Mouse (Mus musculus) embryonic facial prominence, embryonic 15.5 days (tissue): ENCODE measurements around the gene Bche. TPM values are rescaled to one million over a fixed set of nuclear protein-coding genes. Genes with fewer than 3 reads are reported as not detected.

Experiments
- ATAC-seq: fragments of 200-750 bp; cut with Nextera tagmentation; 2 replicates; pipeline ENCODE4 v1.8.0; 2017; ENCODE audit warnings: low read depth, moderate TSS enrichment; ENCODE audit not compliant: insufficient number of reproducible peaks, low FRiP score, low TSS enrichment
- H3K27ac ChIP-seq: fragments of 300-500 bp; sonication (generic); replicated peaks from 2 replicates; pipeline ENCODE4 v1.5.1; 2015; ENCODE audit warnings: mild to moderate bottlenecking, inconsistent platforms
- H3K27me3 ChIP-seq: fragments of 300-500 bp; sonication (generic); 2 replicates; pipeline ENCODE4 v1.6.1; 2015; ENCODE audit warnings: inconsistent platforms
- H3K36me3 ChIP-seq: fragments of 300-500 bp; sonication (generic); 2 replicates; pipeline ENCODE4 v1.6.1; 2015; ENCODE audit warnings: mild to moderate bottlenecking, inconsistent platforms
- H3K4me1 ChIP-seq: fragments of 300-500 bp; sonication (generic); 2 replicates; pipeline ENCODE4 v1.6.1; 2015; ENCODE audit warnings: inconsistent platforms
- H3K4me2 ChIP-seq: fragments of 300-500 bp; sonication (generic); replicated peaks from 2 replicates; pipeline ENCODE4 v1.6.1; 2015; ENCODE audit warnings: mild to moderate bottlenecking, inconsistent platforms
- H3K4me3 ChIP-seq: fragments of 300-500 bp; sonication (generic); replicated peaks from 2 replicates; pipeline ENCODE4 v1.5.1; 2015; ENCODE audit warnings: mild to moderate bottlenecking, inconsistent platforms
- H3K9ac ChIP-seq: fragments of 300-500 bp; sonication (generic); 2 replicates; pipeline ENCODE4 v1.6.1; 2015; ENCODE audit warnings: inconsistent platforms
- H3K9me3 ChIP-seq: fragments of 300-500 bp; sonication (generic); replicated peaks from 2 replicates; pipeline ENCODE4 v1.6.1; 2016; ENCODE audit warnings: inconsistent platforms
- WGBS: fragments of 180-500 bp; shearing (Covaris S2); methylation state at CpG from one replicate; pipeline ENCODE4 v1.1.7; 2015; 5-methylcytosine and 5-hydroxymethylcytosine counted together
- polyA plus RNA-seq: library from polyadenylated mRNA; unstranded; fragments of >200 nt; fragmentation: Nextera tagmentation; extraction: Ambion mirVana; gene quantifications from 2 replicates; pipeline ENCODE4 v1.2.1, GENCODE M21; 2015

Bche gene
- polyA plus RNA-seq, 1 experiment from 2014 or later: 3.0 TPM

GRCm38 (mm10) chr3:73673333-73673732 is 34.9 kb downstream of the Bche start:
- no peak for ATAC-seq

GRCm38 (mm10) chr3:73668172-73668571 is 40.0 kb downstream of the Bche start:
- no peak overlapping the region for H3K4me3 ChIP-seq
- H3K27me3 ChIP-seq: no peaks in the 10 kb centered on the region
- no peak overlapping the region for H3K9ac ChIP-seq
- 70% methylated on average over 5 of the region's 5 CpGs for WGBS
- ATAC-seq: no peak
- H3K36me3 ChIP-seq: no peaks in the 10 kb centered on the region
- no peaks in the 10 kb centered on the region for H3K9me3 ChIP-seq
- no peaks in the 10 kb centered on the region for H3K4me1 ChIP-seq
- no peak overlapping the region for H3K27ac ChIP-seq
- H3K4me2 ChIP-seq: no peak overlapping the region

More at GRCm38 (mm10) chr3:73673333-73673732, 34.9 kb downstream of the Bche start:
- H3K36me3 ChIP-seq: no peaks in the 10 kb centered on the region
- H3K27ac ChIP-seq: no peak overlapping the region
- no peak overlapping the region for H3K4me3 ChIP-seq
- 61% methylated on average over 1 of the region's 1 CpGs for WGBS
- H3K9ac ChIP-seq: no peak overlapping the region
- H3K9me3 ChIP-seq: no peaks in the 10 kb centered on the region
- no peaks in the 10 kb centered on the region for H3K27me3 ChIP-seq
- H3K4me2 ChIP-seq: no peak overlapping the region
- H3K4me1 ChIP-seq: no peaks in the 10 kb centered on the region

- Histone ChIP-seq H3K4me1 (no peaks in the 10 kb centered on the region), H3K4me3 (no peak overlapping the region), H3K4me2 (no peak overlapping the region), H3K9me3 (no peaks in the 10 kb centered on the region), H3K27me3 (no peaks in the 10 kb centered on the region), H3K27ac (no peak overlapping the region), H3K36me3 (no peaks in the 10 kb centered on the region), H3K9ac (no peak overlapping the region)
- no peak for ATAC-seq
- 85% methylated on average over 3 of the region's 3 CpGs for WGBS
These were observed 40.7 kb downstream of the Bche start for GRCm38 (mm10) chr3:73667245-73668131.

- Histone ChIP-seq H3K9ac (no peak overlapping the region), H3K9me3 (no peaks in the 10 kb centered on the region), H3K27me3 (no peaks in the 10 kb centered on the region), H3K4me3 (no peak overlapping the region), H3K4me1 (no peaks in the 10 kb centered on the region), H3K27ac (no peak overlapping the region), H3K4me2 (no peak overlapping the region), H3K36me3 (no peaks in the 10 kb centered on the region)
- ATAC-seq: no peak
These were observed 57.9 kb downstream of the Bche start for GRCm38 (mm10) chr3:73650281-73650680.

GRCm38 (mm10) chr3:73647064-73647463 is 61.2 kb downstream of the Bche start:
- Histone ChIP-seq H3K9ac (no peak overlapping the region), H3K4me1 (no peaks in the 10 kb centered on the region), H3K4me2 (no peak overlapping the region), H3K9me3 (no peaks in the 10 kb centered on the region), H3K27me3 (no peaks in the 10 kb centered on the region), H3K4me3 (no peak overlapping the region), H3K27ac (no peak overlapping the region), H3K36me3 (no peaks in the 10 kb centered on the region)
- 78% methylated on average over 2 of the region's 2 CpGs for WGBS
- no peak for ATAC-seq

GRCm38 (mm10) chr3:73611421-73611820 is 96.8 kb downstream of the Bche start:
- no peak for ATAC-seq
- H3K27me3 ChIP-seq: no peaks in the 10 kb centered on the region
- no peaks in the 10 kb centered on the region for H3K9me3 ChIP-seq
- H3K4me1 ChIP-seq: no peaks in the 10 kb centered on the region
- no peak overlapping the region for H3K4me3 ChIP-seq
- no peak overlapping the region for H3K9ac ChIP-seq
- H3K27ac ChIP-seq: no peak overlapping the region
- WGBS: 77% methylated on average over 2 of the region's 2 CpGs
- no peak overlapping the region for H3K4me2 ChIP-seq
- no peaks in the 10 kb centered on the region for H3K36me3 ChIP-seq

GRCm38 (mm10) chr3:73591757-73592533 is 116.3 kb downstream of the Bche start:
- Histone ChIP-seq H3K9me3 (no peaks in the 10 kb centered on the region), H3K36me3 (no peaks in the 10 kb centered on the region), H3K4me2 (no peak overlapping the region), H3K27me3 (no peaks in the 10 kb centered on the region), H3K9ac (no peak overlapping the region), H3K4me3 (no peak overlapping the region), H3K4me1 (no peaks in the 10 kb centered on the region), H3K27ac (no peak overlapping the region)
- ATAC-seq: no peak
- 77% methylated on average over 5 of the region's 5 CpGs for WGBS
